Mouse (Mus musculus) liver, postnatal 0 days (tissue): ENCODE results near the gene Ptpro.

Experiments used
- CTCF ChIP-seq: sonication (generic); IDR thresholded peaks from 2 replicates; pipeline ENCODE4 v1.5.1; 2016; ENCODE audit warnings: antibody characterized with exemption, low read depth
- EP300 ChIP-seq: IDR thresholded peaks from 2 replicates; pipeline ENCODE4 v1.6.1; 2016; ENCODE audit warnings: antibody characterized with exemption, low read depth, mild to moderate bottlenecking

GRCm38 (mm10) chr6:137495233-137495632, 243.1 kb downstream of the Ptpro start:
- no peak for TF ChIP-seq CTCF
- TF ChIP-seq EP300, result no peak
